Mouse (Mus musculus) testis, adult 2 months (tissue): Measurements from ENCODE around the gene Cth.

Experiments used
- CTCF ChIP-seq: fragments of 200-500 bp; IDR thresholded peaks from 2 replicates; pipeline ENCODE4 v1.5.1; 2012; ENCODE audit warnings: low read depth, mild to moderate bottlenecking, inconsistent platforms, low read length, moderate library complexity; ENCODE audit not compliant: control insufficient read depth, insufficient read depth, insufficient replicate concordance
- POLR2A ChIP-seq: fragments of 200-500 bp; IDR thresholded peaks from 2 replicates; pipeline ENCODE4 v1.6.1; 2012; ENCODE audit warnings: low read depth, mild to moderate bottlenecking, inconsistent platforms, low read length, moderate library complexity; ENCODE audit not compliant: control insufficient read depth

GRCm38 (mm10) chr3:157847338-157848284 lies 77.3 kb downstream of the Cth start:
- TF ChIP-seq POLR2A (no peak), CTCF (no peak)
